Mouse (Mus musculus): ENCODE data around the gene Tmem120b. TPM values are rescaled to one million over a fixed set of nuclear protein-coding genes. Genes with fewer than 3 reads are reported as not detected.
A peak's percentile ranks its signal among the peaks of the same experiment; 100 is the strongest.

Tmem120b gene
- total and polyA plus RNA-seq, 2 experiments from 2014 or later, result 15.3 to 17.7 TPM

DNA sequence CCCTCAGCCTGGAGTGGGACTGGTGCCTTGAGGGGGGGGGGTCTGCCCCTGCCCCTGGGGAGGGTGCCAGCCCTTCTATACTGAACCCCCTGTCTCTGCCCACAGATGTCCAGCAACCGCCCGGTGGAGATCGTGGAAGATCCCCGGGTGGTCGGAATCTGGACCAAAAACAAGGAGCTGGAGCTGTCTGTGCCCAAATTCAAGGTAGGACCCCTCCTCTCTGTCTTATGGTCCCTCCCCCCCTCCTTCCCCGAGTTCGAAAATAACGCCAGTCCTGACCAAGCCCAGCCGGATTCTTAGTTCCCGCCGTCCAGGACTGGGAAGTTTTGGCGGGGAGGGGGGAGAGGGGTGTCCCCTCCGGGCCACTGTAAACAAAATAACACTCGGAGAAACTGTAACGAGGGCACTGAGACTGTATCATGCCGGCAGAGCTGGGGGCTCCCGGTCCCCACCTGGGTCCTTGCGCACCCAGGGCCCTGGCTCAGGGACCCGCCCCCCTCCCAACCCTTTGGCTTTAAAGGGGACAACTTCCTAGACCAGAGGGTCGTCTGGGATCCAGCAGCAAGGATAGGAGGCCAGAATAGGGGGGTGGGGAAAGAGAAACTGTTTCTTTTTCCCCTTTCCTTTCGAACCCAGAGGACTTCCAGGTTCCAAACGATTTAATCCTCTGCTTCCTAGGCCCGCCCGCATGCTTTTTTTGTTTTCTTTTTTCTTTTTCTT is 75.2 kb downstream of the Tmem120b start:
- ATAC-seq (no peak), DNase-seq (ENCODE audit: low spot score) (peak; percentile 72)
- TF ChIP-seq CTCF (IDR thresholded peaks at IDR 0.05; ENCODE audit: low read depth), result no peak
- Histone ChIP-seq H3K9me3 (ENCODE audit: low read length) (no peaks in the 10 kb centered on the region), H3K36me3 (ENCODE audit: insufficient read depth, low read length) (peaks cover 20% of the 10 kb centered on the region; the same call in 1 of the 2 replicates), H3K4me3 (ENCODE audit: low read length) (peak overlapping the region; percentile 78), H3K27ac (peak overlapping the region; percentile 100), H3K27me3 (ENCODE audit: insufficient read depth, low read length) (no peaks in the 10 kb centered on the region), H3K4me1 (ENCODE audit: insufficient read depth, low read length) (peaks cover 12% of the 10 kb centered on the region; the same call in 1 of the 2 replicates), H3K9ac (replicated peaks; ENCODE audit: low read length) (peak overlapping the region; percentile 96), H3K4me2 (ENCODE audit: low read depth, low read length) (peak overlapping the region; percentile 99)
- 1% methylated on average over 24 of the region's 24 CpGs for WGBS

DNA sequence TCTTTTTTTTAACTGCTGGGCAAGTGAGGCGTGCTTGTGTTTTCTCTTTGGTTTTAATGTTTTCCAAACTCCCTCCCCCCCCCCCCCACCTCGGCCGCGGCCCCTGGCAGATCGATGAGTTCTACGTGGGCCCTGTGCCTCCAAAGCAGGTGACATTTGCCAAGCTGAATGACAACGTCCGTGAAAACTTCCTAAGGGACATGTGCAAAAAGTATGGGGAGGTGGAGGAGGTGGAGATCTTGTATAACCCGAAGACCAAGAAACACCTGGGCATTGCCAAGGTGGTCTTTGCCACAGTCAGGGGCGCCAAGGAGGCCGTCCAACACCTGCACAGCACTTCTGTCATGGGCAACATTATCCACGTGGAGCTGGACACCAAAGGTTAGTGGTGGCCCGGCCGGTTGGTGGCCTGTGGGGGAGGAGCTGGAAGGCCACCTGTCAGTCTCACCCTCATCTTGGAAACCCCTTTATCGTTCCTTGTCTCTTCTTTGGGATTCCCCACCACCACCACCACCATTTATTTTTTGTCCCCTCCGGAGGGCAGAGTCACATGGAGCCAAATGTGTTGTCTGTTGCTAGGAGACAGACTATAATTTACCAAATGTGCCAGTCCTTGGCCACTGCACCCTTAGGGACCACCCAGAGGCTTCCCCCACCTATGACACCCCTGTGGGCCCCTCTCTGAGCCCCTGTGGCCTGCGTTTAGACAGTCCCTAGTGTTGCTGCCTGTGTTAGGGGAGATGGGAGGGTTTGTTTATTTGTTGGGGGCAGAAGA is 75.9 kb downstream of the Tmem120b start:
- peaks cover 10% of the 10 kb centered on the region; the same call in 1 of the 2 replicates for H3K4me1 ChIP-seq (ENCODE audit: insufficient read depth, low read length)
- no peaks in the 10 kb centered on the region for H3K27me3 ChIP-seq (ENCODE audit: insufficient read depth, low read length)
- 3% methylated on average over 17 of the region's 17 CpGs for WGBS
- DNase-seq (ENCODE audit: low spot score), result no peak
- H3K9ac ChIP-seq (replicated peaks; ENCODE audit: low read length), result peak overlapping the region; percentile 96
- peak overlapping the region; percentile 99 for H3K4me2 ChIP-seq (ENCODE audit: low read depth, low read length)
- no peak for ATAC-seq
- peaks cover 26% of the 10 kb centered on the region; the same call in 1 of the 2 replicates for H3K36me3 ChIP-seq (ENCODE audit: insufficient read depth, low read length)
- peak overlapping the region; percentile 100 for H3K27ac ChIP-seq
- H3K9me3 ChIP-seq (ENCODE audit: low read length), result no peaks in the 10 kb centered on the region
- peak overlapping the region; percentile 78 for H3K4me3 ChIP-seq (ENCODE audit: low read length)
- TF ChIP-seq CTCF (IDR thresholded peaks at IDR 0.05; ENCODE audit: low read depth), result no peak

DNA sequence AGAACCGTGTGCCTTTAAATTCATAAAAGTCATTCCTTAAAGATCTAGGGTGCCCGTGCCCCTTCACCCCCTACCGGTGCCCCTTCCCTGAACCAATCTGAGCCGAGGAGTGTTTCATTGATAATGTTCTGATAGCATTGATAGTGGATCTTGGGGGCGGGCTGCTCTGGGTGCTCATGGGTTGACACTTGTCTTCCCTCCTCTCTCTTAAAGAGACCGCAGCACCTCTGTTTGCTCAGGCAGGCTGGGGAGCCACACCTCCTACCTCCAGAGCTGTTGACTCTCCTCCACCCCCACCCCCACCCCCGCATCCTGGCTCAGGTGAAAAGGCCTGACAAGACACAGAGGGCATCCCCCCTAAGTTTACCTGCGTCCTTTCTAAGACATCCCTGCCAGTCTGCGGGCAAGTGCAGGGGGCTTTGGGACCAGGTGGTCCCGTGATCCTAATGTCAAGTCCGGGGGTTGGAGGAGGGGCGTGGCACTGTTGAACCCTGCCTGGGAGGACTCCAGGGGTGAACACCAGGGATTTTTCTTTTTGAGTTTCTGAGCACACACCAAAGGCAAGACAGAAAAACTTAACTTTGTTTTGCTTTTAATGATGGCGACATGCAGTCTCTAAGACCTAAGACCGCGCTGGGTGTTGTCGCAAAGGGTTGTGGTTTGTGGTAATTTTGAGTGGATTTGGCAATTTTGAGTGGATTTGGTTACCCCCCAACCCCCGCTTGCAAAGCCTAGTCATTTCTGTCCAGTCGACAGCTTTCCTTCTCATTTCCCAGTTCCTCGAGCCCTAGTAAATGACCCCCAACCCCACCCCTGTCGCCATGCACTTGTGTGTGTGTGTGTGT is 76.8 kb downstream of the Tmem120b start:
- H3K27me3 ChIP-seq (ENCODE audit: insufficient read depth, low read length), result no peaks in the 10 kb centered on the region
- peak overlapping the region; percentile 37 for H3K9ac ChIP-seq (replicated peaks; ENCODE audit: low read length)
- H3K27ac ChIP-seq, result no peak overlapping the region
- 30% methylated on average over 20 of the region's 20 CpGs for WGBS
- peaks cover 15% of the 10 kb centered on the region; the same call in 1 of the 2 replicates for H3K4me1 ChIP-seq (ENCODE audit: insufficient read depth, low read length)
- no peak for DNase-seq (ENCODE audit: low spot score)
- H3K4me2 ChIP-seq (ENCODE audit: low read depth, low read length), result peak overlapping the region; percentile 99
- TF ChIP-seq CTCF (IDR thresholded peaks at IDR 0.05; ENCODE audit: low read depth), result no peak
- no peak for ATAC-seq
- H3K36me3 ChIP-seq (ENCODE audit: insufficient read depth, low read length), result peaks cover 26% of the 10 kb centered on the region; the same call in 1 of the 2 replicates
- no peaks in the 10 kb centered on the region for H3K9me3 ChIP-seq (ENCODE audit: low read length)
- H3K4me3 ChIP-seq (ENCODE audit: low read length), result peak overlapping the region; percentile 78

DNA sequence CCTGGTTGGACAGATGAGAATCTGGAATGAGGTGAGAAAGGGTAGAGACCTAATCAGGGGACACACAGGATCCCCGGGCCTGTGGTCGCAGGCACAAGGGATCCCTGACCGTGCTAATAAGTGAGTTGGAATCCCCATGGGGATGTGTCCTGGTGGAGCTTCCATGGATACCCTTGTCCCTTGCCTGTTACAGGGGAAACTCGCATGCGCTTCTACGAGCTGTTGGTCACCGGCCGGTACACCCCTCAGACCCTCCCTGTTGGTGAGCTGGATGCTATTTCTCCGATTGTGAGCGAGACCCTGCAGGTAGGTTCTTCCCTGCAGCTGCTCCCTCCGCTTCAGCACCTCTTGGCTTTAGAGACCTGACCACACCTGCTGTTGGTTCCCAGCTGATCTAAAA is 78.1 kb downstream of the Tmem120b start:
- Histone ChIP-seq H3K4me3 (ENCODE audit: low read length) (no peak overlapping the region), H3K4me1 (ENCODE audit: insufficient read depth, low read length) (peaks cover 27% of the 10 kb centered on the region)
- WGBS, result 77% methylated on average over 11 of the region's 11 CpGs

DNA sequence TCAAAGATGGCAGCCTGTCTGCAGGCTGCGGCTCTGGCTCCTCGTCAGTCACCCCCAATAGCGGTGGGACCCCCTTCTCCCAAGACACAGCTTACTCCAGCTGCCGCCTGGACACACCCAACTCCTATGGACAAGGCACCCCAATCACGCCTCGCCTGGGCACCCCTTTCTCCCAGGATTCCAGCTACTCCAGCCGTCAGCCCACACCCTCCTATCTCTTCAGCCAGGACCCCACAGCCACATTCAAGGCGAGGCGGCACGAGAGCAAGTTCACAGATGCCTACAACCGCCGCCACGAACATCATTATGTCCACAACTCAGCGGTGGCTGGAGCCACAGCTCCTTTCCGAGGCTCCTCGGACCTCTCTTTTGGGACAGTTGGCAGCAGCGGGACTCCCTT is 79.4 kb downstream of the Tmem120b start:
- Histone ChIP-seq H3K27me3 (ENCODE audit: insufficient read depth, low read length) (no peaks in the 10 kb centered on the region), H3K9me3 (ENCODE audit: low read length) (no peaks in the 10 kb centered on the region), H3K9ac (replicated peaks; ENCODE audit: low read length) (no peak overlapping the region), H3K27ac (no peak overlapping the region), H3K4me2 (ENCODE audit: low read depth, low read length) (no peak overlapping the region), H3K4me1 (ENCODE audit: insufficient read depth, low read length) (peaks cover 30% of the 10 kb centered on the region), H3K36me3 (ENCODE audit: insufficient read depth, low read length) (peaks cover 32% of the 10 kb centered on the region), H3K4me3 (ENCODE audit: low read length) (no peak overlapping the region)
- DNase-seq (ENCODE audit: low spot score) (no peak), ATAC-seq (no peak)
- TF ChIP-seq CTCF (IDR thresholded peaks at IDR 0.05; ENCODE audit: low read depth), result no peak
- WGBS, result 80% methylated on average over 17 of the region's 17 CpGs

More for the DNA sequence above, 78.1 kb downstream of the Tmem120b start:
- no peak for DNase-seq (ENCODE audit: low spot score)
- no peak for TF ChIP-seq CTCF (IDR thresholded peaks at IDR 0.05; ENCODE audit: low read depth)
- ATAC-seq, result no peak
- Histone ChIP-seq H3K27ac (no peak overlapping the region), H3K27me3 (ENCODE audit: insufficient read depth, low read length) (no peaks in the 10 kb centered on the region), H3K9me3 (ENCODE audit: low read length) (no peaks in the 10 kb centered on the region), H3K4me2 (ENCODE audit: low read depth, low read length) (no peak overlapping the region), H3K9ac (replicated peaks; ENCODE audit: low read length) (no peak overlapping the region), H3K36me3 (ENCODE audit: insufficient read depth, low read length) (peaks cover 26% of the 10 kb centered on the region; the same call in 1 of the 2 replicates)

DNA sequence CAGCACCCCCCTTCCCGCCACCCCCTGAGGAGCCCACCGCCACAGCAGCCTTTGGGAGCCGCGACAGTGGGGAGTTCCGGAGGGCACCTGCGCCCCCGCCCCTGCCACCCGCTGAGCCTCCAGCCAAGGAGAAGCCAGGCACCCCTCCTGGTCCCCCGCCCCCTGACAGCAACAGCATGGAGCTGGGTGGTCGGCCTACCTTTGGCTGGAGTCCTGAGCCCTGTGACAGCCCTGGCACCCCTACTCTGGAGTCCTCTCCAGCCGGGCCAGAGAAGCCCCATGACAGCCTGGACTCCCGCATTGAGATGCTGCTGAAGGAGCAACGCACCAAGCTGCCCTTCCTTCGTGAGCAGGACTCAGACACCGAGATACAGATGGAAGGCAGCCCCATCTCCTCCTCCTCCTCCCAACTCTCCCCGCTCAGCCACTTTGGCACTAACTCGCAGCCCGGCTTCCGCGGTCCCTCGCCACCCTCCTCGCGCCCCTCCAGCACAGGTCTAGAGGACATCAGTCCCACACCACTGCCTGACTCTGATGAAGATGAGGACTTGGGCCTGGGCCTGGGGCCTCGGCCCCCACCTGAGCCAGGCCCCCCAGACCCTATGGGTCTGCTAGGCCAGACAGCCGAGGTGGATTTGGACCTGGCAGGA is 80.0 kb downstream of the Tmem120b start:
- H3K27me3 ChIP-seq (ENCODE audit: insufficient read depth, low read length), result no peaks in the 10 kb centered on the region
- TF ChIP-seq CTCF (IDR thresholded peaks at IDR 0.05; ENCODE audit: low read depth), result no peak
- no peak overlapping the region for H3K27ac ChIP-seq
- ATAC-seq (no peak), DNase-seq (ENCODE audit: low spot score) (no peak)
- 68% methylated on average over 25 of the region's 25 CpGs for WGBS
- H3K9me3 ChIP-seq (ENCODE audit: low read length), result no peaks in the 10 kb centered on the region
- H3K9ac ChIP-seq (replicated peaks; ENCODE audit: low read length), result no peak overlapping the region
- H3K36me3 ChIP-seq (ENCODE audit: insufficient read depth, low read length), result peaks cover 35% of the 10 kb centered on the region
- H3K4me2 ChIP-seq (ENCODE audit: low read depth, low read length), result no peak overlapping the region
- no peak overlapping the region for H3K4me3 ChIP-seq (ENCODE audit: low read length)
- H3K4me1 ChIP-seq (ENCODE audit: insufficient read depth, low read length), result peaks cover 30% of the 10 kb centered on the region
